Mouse (Mus musculus) olfactory bulb, adult 2 months (tissue): ENCODE measurements around the gene Gpsm3.

Experiments used
- CTCF ChIP-seq: fragments of 200-500 bp; IDR thresholded peaks from 2 replicates; pipeline ENCODE4 v1.5.1; 2012; ENCODE audit warnings: low read depth, mild to moderate bottlenecking, low read length, moderate library complexity; ENCODE audit not compliant: insufficient read depth
- POLR2A ChIP-seq: fragments of 200-500 bp; IDR thresholded peaks from 2 replicates; pipeline ENCODE4 v1.6.1; 2012; ENCODE audit warnings: mild to moderate bottlenecking, low read depth, low read length, moderate library complexity; ENCODE audit not compliant: insufficient read depth

DNA sequence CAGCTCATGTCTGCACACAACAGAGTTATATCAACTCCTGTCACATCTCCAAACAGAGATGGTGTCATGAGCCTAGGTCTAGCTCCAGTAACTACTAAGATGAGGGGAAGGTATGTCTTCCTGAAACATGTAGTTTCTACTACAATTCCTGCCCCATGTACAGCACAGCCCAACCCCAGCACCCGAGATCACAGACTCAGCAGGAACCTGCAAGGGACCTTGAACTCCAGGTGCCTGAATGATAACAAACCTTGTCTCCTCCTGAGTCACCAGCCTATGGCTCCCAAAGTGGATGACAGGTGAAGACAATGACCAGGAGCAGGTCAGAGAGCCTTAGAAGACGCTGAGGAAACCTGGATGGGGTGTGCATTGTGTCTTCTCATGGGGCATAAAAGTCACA, 39.8 kb upstream of the Gpsm3 start:
- TF ChIP-seq CTCF (no peak), POLR2A (no peak)
